13 mouse cellular contexts compared by ENCODE assay signal in the genomic region with DNA sequence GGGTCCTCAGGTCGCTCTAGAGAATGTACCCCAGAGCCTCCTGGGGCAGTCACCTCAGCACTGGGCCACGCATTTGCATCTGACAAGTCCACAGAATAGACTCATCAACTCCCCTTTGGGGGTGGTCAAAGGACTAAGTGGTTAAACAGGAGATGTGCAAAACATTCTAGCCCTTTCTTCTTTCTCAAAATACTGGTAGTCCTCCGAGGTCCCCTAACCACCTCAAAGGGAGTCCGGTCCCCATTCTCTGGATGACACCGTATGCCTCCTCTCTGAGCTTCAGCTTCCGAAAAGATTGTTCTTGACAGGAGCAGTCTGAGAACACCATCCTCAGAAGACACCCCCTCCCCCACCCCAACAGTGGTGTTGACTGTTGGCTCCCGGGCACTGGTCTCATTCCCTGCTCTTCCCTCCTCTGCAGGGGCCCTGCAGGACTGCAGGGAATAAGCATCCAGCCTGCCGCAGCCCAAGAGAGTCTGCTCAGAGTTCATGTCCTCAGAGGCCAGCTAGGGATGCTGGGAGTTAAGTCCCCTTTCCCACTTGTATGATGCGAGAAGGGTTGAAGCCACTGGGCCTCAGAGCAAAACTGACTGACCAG. TPM values are rescaled to one million over a fixed set of nuclear protein-coding genes. Genes with fewer than 3 reads are reported as not detected.
DNase-seq lines count a peak whose midpoint lies in the region; ATAC-seq and TF ChIP-seq lines count a peak whose summit lies in the region.
"Had no signal": no experiment of that assay in that cellular context is flagged by ENCODE, and none has a peak within 500 bp of the region (broad histone marks: within the 10 kb centered on the region; RNA-seq: fewer than 3 reads in every experiment).

No protein-coding gene starts in this region.

- no peak for DNase-seq in hindbrain, postnatal 0 days (ENCODE audit: low spot score)
- no peak for DNase-seq in hindbrain, embryonic 14.5 days (ENCODE audit: low spot score)
- no peak for DNase-seq in embryo, embryonic 11 days
- DNase-seq in cerebellum, adult 11-12 months: no peak
- no peak for DNase-seq in left cerebral cortex, postnatal 25 days (ENCODE audit: low spot score in 2 of 2)
- DNase-seq: adrenal gland, postnatal 25 days; kidney, postnatal 14 days; lung, postnatal 36 days had no signal

- TF ChIP-seq CTCF in hindbrain, postnatal 0 days (IDR thresholded peaks at IDR 0.05; ENCODE audit: low read depth): peak; percentile 7; the same call in 1 of the 2 replicates
- TF ChIP-seq CTCF in E14TG2a.4 (conservative IDR thresholded peaks at IDR 0.05; ENCODE audit: low read length): no peak
- TF ChIP-seq CTCF in bone marrow macrophage, adult 2 months (IDR thresholded peaks at IDR 0.05; ENCODE audit: low read depth, low read length): 0 out of 2 replicates have a peak, but pooled peaks have one; percentile 12

- H3K36me3 ChIP-seq in hindbrain, postnatal 0 days (ENCODE audit: insufficient read depth, low read length): no peaks in the 10 kb centered on the region
- H3K36me3 ChIP-seq in hindbrain, embryonic 14.5 days (replicated peaks; ENCODE audit: control insufficient read depth, insufficient read depth): no peaks in the 10 kb centered on the region
- no peaks in the 10 kb centered on the region for H3K36me3 ChIP-seq in E14TG2a.4 (ENCODE audit: insufficient read depth, low read length)
- 0 out of 2 replicates have a peak, but pooled peaks cover 2% of the 10 kb centered on the region for H3K36me3 ChIP-seq in midbrain, embryonic 16.5 days (ENCODE audit: control insufficient read depth, insufficient read depth, low read length)

- no peak for TF ChIP-seq POLR2A in bone marrow macrophage, adult 2 months (IDR thresholded peaks at IDR 0.05; ENCODE audit: borderline replicate concordance, low read depth, low read length)

- intact Hi-C loops in left cerebral cortex, postnatal 25 days (cut with DNase I): no loop called here

- H3K4me2 ChIP-seq in hindbrain, postnatal 0 days (ENCODE audit: low read depth, low read length): no peak overlapping the region
- H3K4me2 ChIP-seq in hindbrain, embryonic 14.5 days (replicated peaks): no peak overlapping the region
- H3K4me2 ChIP-seq in midbrain, embryonic 16.5 days (ENCODE audit: low read length): no peak overlapping the region
- H3K4me2 ChIP-seq: liver, embryonic 11.5 days had no signal

- no peak overlapping the region for H3K27ac ChIP-seq in hindbrain, postnatal 0 days
- no peak overlapping the region for H3K27ac ChIP-seq in hindbrain, embryonic 14.5 days
- peak overlapping the region; percentile 14; the same call in 1 of the 2 replicates for H3K27ac ChIP-seq in bone marrow macrophage, adult 2 months (ENCODE audit: insufficient read depth, low read depth, low read length)
- H3K27ac ChIP-seq in midbrain, embryonic 16.5 days (ENCODE audit: low read length): 0 out of 2 replicates have a peak overlapping the region, but pooled peaks have one; percentile 10

- no peaks in the 10 kb centered on the region for H3K9me3 ChIP-seq in hindbrain, postnatal 0 days (ENCODE audit: low read length)
- H3K9me3 ChIP-seq in hindbrain, embryonic 14.5 days (ENCODE audit: control insufficient read depth, low read length): no peaks in the 10 kb centered on the region
- H3K9me3 ChIP-seq in E14TG2a.4 (ENCODE audit: low read length): peaks cover 5% of the 10 kb centered on the region
- no peaks in the 10 kb centered on the region for H3K9me3 ChIP-seq in midbrain, embryonic 16.5 days (replicated peaks; ENCODE audit: control insufficient read depth, low read length, poor library complexity, severe bottlenecking)

- 27% methylated on average over 9 of the region's 9 CpGs for WGBS in hindbrain, postnatal 0 days
- WGBS in hindbrain, embryonic 14.5 days: 30% methylated on average over 9 of the region's 9 CpGs
- WGBS in midbrain, embryonic 16.5 days: 38% methylated on average over 9 of the region's 9 CpGs

- H3K4me1 ChIP-seq in hindbrain, postnatal 0 days (ENCODE audit: insufficient read depth, low read length): peaks cover 10% of the 10 kb centered on the region; the same call in 1 of the 2 replicates
- peaks cover 11% of the 10 kb centered on the region for H3K4me1 ChIP-seq in hindbrain, embryonic 14.5 days (replicated peaks; ENCODE audit: control insufficient read depth, insufficient read depth, low read length)
- peaks cover 30% of the 10 kb centered on the region for H3K4me1 ChIP-seq in E14TG2a.4 (replicated peaks; ENCODE audit: low read depth, low read length)
- peaks cover 15% of the 10 kb centered on the region for H3K4me1 ChIP-seq in bone marrow macrophage, adult 2 months (ENCODE audit: control insufficient read depth, insufficient read depth, low read length)
- H3K4me1 ChIP-seq in midbrain, embryonic 16.5 days (ENCODE audit: control insufficient read depth, insufficient read depth, low read length): peaks cover 11% of the 10 kb centered on the region

- no peak overlapping the region for H3K9ac ChIP-seq in hindbrain, postnatal 0 days (replicated peaks; ENCODE audit: low read length)
- H3K9ac ChIP-seq in hindbrain, embryonic 14.5 days: no peak overlapping the region
- no peak overlapping the region for H3K9ac ChIP-seq in midbrain, embryonic 16.5 days (ENCODE audit: low read depth, low read length)

- no peak overlapping the region for H3K4me3 ChIP-seq in hindbrain, postnatal 0 days (ENCODE audit: low read length)
- H3K4me3 ChIP-seq in hindbrain, embryonic 14.5 days (replicated peaks; ENCODE audit: low read length): no peak overlapping the region
- H3K4me3 ChIP-seq in E14TG2a.4 (replicated peaks; ENCODE audit: low read length): 0 out of 2 replicates have a peak overlapping the region, but pooled peaks have one; percentile 17
- no peak overlapping the region for H3K4me3 ChIP-seq in bone marrow macrophage, adult 2 months (ENCODE audit: insufficient read depth, low read length)
- no peak overlapping the region for H3K4me3 ChIP-seq in midbrain, embryonic 16.5 days (ENCODE audit: low read depth, low read length)

- no peaks in the 10 kb centered on the region for H3K27me3 ChIP-seq in hindbrain, postnatal 0 days (ENCODE audit: insufficient read depth, low read length)
- no peaks in the 10 kb centered on the region for H3K27me3 ChIP-seq in hindbrain, embryonic 14.5 days (ENCODE audit: control insufficient read depth, insufficient read depth, low read length)
- peaks cover 64% of the 10 kb centered on the region for H3K27me3 ChIP-seq in E14TG2a.4 (ENCODE audit: insufficient read depth, low read length)
- H3K27me3 ChIP-seq in midbrain, embryonic 16.5 days (ENCODE audit: control insufficient read depth, insufficient read depth, low read depth, low read length): no peaks in the 10 kb centered on the region

- ATAC-seq in hindbrain, postnatal 0 days: 0 out of 2 replicates have a peak, but pooled peaks have one; percentile 35
- no peak for ATAC-seq in hindbrain, embryonic 14.5 days (ENCODE audit: low FRiP score)
- ATAC-seq in midbrain, embryonic 16.5 days: 0 out of 2 replicates have a peak, but pooled peaks have one; percentile 21
- ATAC-seq: CD4-positive, CD25-positive, alpha-beta regulatory T cell, adult 4 months had no signal

RNA-seq across cellular contexts. Expression of a gene that starts 33.7 kb away (rescaled TPM):
- total RNA-seq in hindbrain, postnatal 0 days (2014; rRNA removed): 21.5 and 33.6 TPM in 2 replicates
- polyA plus RNA-seq in hindbrain, postnatal 0 days (2015; fragmentation: Nextera tagmentation; extraction: Ambion mirVana): 4.0 and 5.1 TPM in 2 replicates
- 3.5 and 3.9 TPM in 2 replicates for polyA plus RNA-seq in hindbrain, embryonic 14.5 days (2014; fragmentation: Nextera tagmentation; extraction: Ambion mirVana)
- polyA plus RNA-seq in bone marrow macrophage, adult 2 months (2012; ENCODE audit: insufficient read depth, insufficient read length, missing spikeins): 0.62 and 0.84 TPM in 2 replicates
- polyA plus RNA-seq in midbrain, embryonic 16.5 days (2015; fragmentation: Nextera tagmentation; extraction: Ambion mirVana): 3.9 and 4.0 TPM in 2 replicates
- 100 to 1,000 TPM; 192 to 207 TPM for total RNA-seq in left cerebral cortex, postnatal 25 days (2021)

Comparison
In these comparisons a context has a peak if more than half of its experiments do, and no peak if none do; other contexts are left out.
1. H3K27ac ChIP-seq: peak in bone marrow macrophage, adult 2 months (single experiment) and midbrain, embryonic 16.5 days (single experiment); none in hindbrain, postnatal 0 days (single experiment) and hindbrain, embryonic 14.5 days (single experiment).